In the genomic region with DNA sequence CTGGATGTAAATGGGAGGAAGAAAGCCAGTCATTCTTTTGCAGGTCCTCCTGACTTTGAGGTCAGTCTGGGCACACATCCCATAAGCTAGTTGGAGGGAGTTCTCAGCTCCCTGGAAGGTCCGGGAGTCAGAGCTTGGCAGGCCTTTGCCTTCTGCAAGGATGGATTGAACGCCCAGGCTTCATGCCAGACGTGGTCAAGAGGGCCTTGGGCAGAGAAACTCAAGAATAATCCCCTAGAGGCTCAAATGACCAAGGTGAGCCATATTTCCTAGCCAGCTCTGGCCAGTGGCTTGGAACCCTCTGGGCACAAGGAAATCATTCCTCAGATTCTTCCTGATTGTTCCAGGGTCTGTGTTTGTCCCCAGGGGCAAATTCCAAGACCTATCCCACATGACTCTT, we compare ENCODE assay signal across 9 mouse cellular contexts. TPM values are rescaled to one million over a fixed set of nuclear protein-coding genes. Genes with fewer than 3 reads are reported as not detected.
DNase-seq lines count a peak whose midpoint lies in the region; ATAC-seq and TF ChIP-seq lines count a peak whose summit lies in the region.
"Had no signal": no experiment of that assay in that cellular context is flagged by ENCODE, and none has a peak within 500 bp of the region (broad histone marks: within the 10 kb centered on the region; RNA-seq: fewer than 3 reads in every experiment).

No protein-coding gene starts in this region.

- TF ChIP-seq CTCF in G1E (IDR thresholded peaks at IDR 0.05; ENCODE audit: low read depth, low read length): no peak
- no peak for TF ChIP-seq CTCF in forebrain, postnatal 0 days (IDR thresholded peaks at IDR 0.05; ENCODE audit: low read depth)

- 51% methylated on average over 3 of the region's 3 CpGs for WGBS in forebrain, postnatal 0 days
- WGBS in liver, embryonic 11.5 days: 76% methylated on average over 3 of the region's 3 CpGs

- peaks cover 63% of the 10 kb centered on the region for H3K36me3 ChIP-seq in G1E (replicated peaks)
- H3K36me3 ChIP-seq in forebrain, postnatal 0 days (ENCODE audit: insufficient read depth): peaks cover 13% of the 10 kb centered on the region
- peaks cover 2% of the 10 kb centered on the region for H3K36me3 ChIP-seq in liver, embryonic 11.5 days (ENCODE audit: control insufficient read depth, insufficient read depth, low read length)

- DNase-seq in 3134 (ENCODE audit: extremely low read depth, insufficient read length, low spot score) (peak; percentile 81), G1E (ENCODE audit: low spot score) (no peak)
- DNase-seq in forebrain, postnatal 0 days: no peak
- DNase-seq in liver, embryonic 11.5 days (ENCODE audit: low spot score): no peak
- no peak for DNase-seq in spleen, postnatal 10 days (ENCODE audit: low spot score in 2 of 2)
- no peak for DNase-seq in lung, postnatal 14 days
- DNase-seq in adrenal gland, postnatal 4 days (ENCODE audit: low spot score in 2 of 2): no peak
- DNase-seq: right cerebral cortex, postnatal 4 days had no signal

- H3K9ac ChIP-seq in forebrain, postnatal 0 days: no peak overlapping the region; the same call in 1 of the 2 replicates
- H3K9ac ChIP-seq in liver, embryonic 11.5 days (ENCODE audit: low read depth, low read length): 0 out of 2 replicates have a peak overlapping the region, but pooled peaks have one; percentile 27

- H3K4me3 ChIP-seq in G1E (ENCODE audit: low read depth, low read length): peak overlapping the region; percentile 89; the same call in 1 of the 2 replicates
- H3K4me3 ChIP-seq in forebrain, postnatal 0 days (ENCODE audit: low read depth, low read length): no peak overlapping the region
- H3K4me3 ChIP-seq in liver, embryonic 11.5 days (ENCODE audit: low read depth, low read length): peak overlapping the region; percentile 75; the same call in 1 of the 2 replicates

- H3K4me1 ChIP-seq in G1E (ENCODE audit: insufficient read depth, low read depth, low read length): peaks cover 83% of the 10 kb centered on the region
- peaks cover 33% of the 10 kb centered on the region for H3K4me1 ChIP-seq in forebrain, postnatal 0 days (ENCODE audit: insufficient read depth)
- H3K4me1 ChIP-seq in liver, embryonic 11.5 days (replicated peaks; ENCODE audit: control insufficient read depth, insufficient read depth, low read length): peaks cover 32% of the 10 kb centered on the region

- peak overlapping the region; percentile 91 for H3K4me2 ChIP-seq in forebrain, postnatal 0 days (ENCODE audit: low read depth)
- H3K4me2 ChIP-seq in liver, embryonic 11.5 days: peak overlapping the region; percentile 69

- no peak overlapping the region for H3K27ac ChIP-seq in forebrain, postnatal 0 days (ENCODE audit: low read depth, low read length)
- H3K27ac ChIP-seq in liver, embryonic 11.5 days (ENCODE audit: low read depth, low read length): no peak overlapping the region

- no peaks in the 10 kb centered on the region for H3K9me3 ChIP-seq in G1E (replicated peaks)
- no peaks in the 10 kb centered on the region for H3K9me3 ChIP-seq in forebrain, postnatal 0 days (ENCODE audit: low read length)
- H3K9me3 ChIP-seq in liver, embryonic 11.5 days (ENCODE audit: control insufficient read depth, low read length): no peaks in the 10 kb centered on the region

- no peaks in the 10 kb centered on the region for H3K27me3 ChIP-seq in G1E (ENCODE audit: insufficient read depth, low read length)
- H3K27me3 ChIP-seq in forebrain, postnatal 0 days (ENCODE audit: insufficient read depth, low read length): no peaks in the 10 kb centered on the region
- H3K27me3 ChIP-seq in liver, embryonic 11.5 days (replicated peaks; ENCODE audit: control insufficient read depth, insufficient read depth, low read length): peaks cover 3% of the 10 kb centered on the region; the same call in 1 of the 2 replicates

- ATAC-seq in G1E (ENCODE audit: extremely low read depth, insufficient number of reproducible peaks, low FRiP score, poor library complexity, severe bottlenecking): no peak
- no peak for ATAC-seq in forebrain, postnatal 0 days
- no peak for ATAC-seq in liver, embryonic 11.5 days (replicated peaks; ENCODE audit: low FRiP score)
- ATAC-seq in activated CD4-positive, CD25-positive, alpha-beta regulatory T cell, adult 4 months: no peak

RNA-seq across cellular contexts. Expression of a gene that starts 2.4 kb away (rescaled TPM):
- total RNA-seq in G1E (2014; fragmentation: Nextera tagmentation) (13.6 and 22.0 TPM in 2 replicates), G1E (2017) (8.1 and 10.0 TPM in 2 replicates)
- polyA plus RNA-seq in G1E (2012): 51.5 and 52.8 TPM in 2 replicates
- 15.2 and 18.1 TPM in 2 replicates for total RNA-seq in forebrain, postnatal 0 days (2014; rRNA removed)
- polyA plus RNA-seq in forebrain, postnatal 0 days (2015; fragmentation: Nextera tagmentation; extraction: Ambion mirVana): 16.4 and 18.8 TPM in 2 replicates
- 9.6 and 10.3 TPM in 2 replicates for polyA plus RNA-seq in liver, embryonic 11.5 days (2014; fragmentation: Nextera tagmentation; extraction: Ambion mirVana)
- polyA plus RNA-seq in activated CD4-positive, CD25-positive, alpha-beta regulatory T cell, adult 4 months (2017; shearing (Covaris generic)): 10 to 100 TPM in 1 of 2 experiments, 1 to 10 TPM in 1; 5.5 to 12.4 TPM
- 10 to 100 TPM; 15.5 to 18.7 TPM for total RNA-seq in adrenal gland, postnatal 4 days (2021)

RNA-seq across cellular contexts. Expression of a gene that starts 7.4 kb away (rescaled TPM):
- total RNA-seq in G1E (2014; fragmentation: Nextera tagmentation) (35.9 and 47.0 TPM in 2 replicates), G1E (2017) (100 and 107 TPM in 2 replicates)
- 237 and 259 TPM in 2 replicates for polyA plus RNA-seq in G1E (2012)
- total RNA-seq in forebrain, postnatal 0 days (2014; rRNA removed): 108 and 127 TPM in 2 replicates
- polyA plus RNA-seq in forebrain, postnatal 0 days (2015; fragmentation: Nextera tagmentation; extraction: Ambion mirVana): 189 and 195 TPM in 2 replicates
- 233 and 237 TPM in 2 replicates for polyA plus RNA-seq in liver, embryonic 11.5 days (2014; fragmentation: Nextera tagmentation; extraction: Ambion mirVana)
- polyA plus RNA-seq in activated CD4-positive, CD25-positive, alpha-beta regulatory T cell, adult 4 months (2017; shearing (Covaris generic)): 100 to 1,000 TPM; 127 to 134 TPM
- 10 to 100 TPM; 56.0 to 56.8 TPM for total RNA-seq in adrenal gland, postnatal 4 days (2021)

RNA-seq across cellular contexts. Expression of a gene that starts 7.4 kb away (rescaled TPM):
- total RNA-seq in G1E (2014; fragmentation: Nextera tagmentation): 39.5 and 50.3 TPM in 2 replicates
- total RNA-seq in G1E (2017): 19.7 and 24.4 TPM in 2 replicates
- polyA plus RNA-seq in G1E (2012): 23.0 and 25.3 TPM in 2 replicates
- 30.2 and 37.9 TPM in 2 replicates for total RNA-seq in forebrain, postnatal 0 days (2014; rRNA removed)
- 90.7 and 108 TPM in 2 replicates for polyA plus RNA-seq in forebrain, postnatal 0 days (2015; fragmentation: Nextera tagmentation; extraction: Ambion mirVana)
- 74.7 and 77.6 TPM in 2 replicates for polyA plus RNA-seq in liver, embryonic 11.5 days (2014; fragmentation: Nextera tagmentation; extraction: Ambion mirVana)
- polyA plus RNA-seq in activated CD4-positive, CD25-positive, alpha-beta regulatory T cell, adult 4 months (2017; shearing (Covaris generic)): 10 to 100 TPM; 24.8 to 39.3 TPM
- total RNA-seq in adrenal gland, postnatal 4 days (2021): 100 to 1,000 TPM; 110 to 115 TPM

RNA-seq across cellular contexts. Expression of a gene that starts 9.6 kb away (rescaled TPM):
- total RNA-seq in G1E (2014; fragmentation: Nextera tagmentation): 13.7 and 14.6 TPM in 2 replicates
- total RNA-seq in G1E (2017): 15.5 and 17.1 TPM in 2 replicates
- 7.8 and 10.0 TPM in 2 replicates for polyA plus RNA-seq in G1E (2012)
- total RNA-seq in forebrain, postnatal 0 days (2014; rRNA removed): 29.2 and 42.5 TPM in 2 replicates
- 22.7 and 27.7 TPM in 2 replicates for polyA plus RNA-seq in forebrain, postnatal 0 days (2015; fragmentation: Nextera tagmentation; extraction: Ambion mirVana)
- 14.4 and 15.2 TPM in 2 replicates for polyA plus RNA-seq in liver, embryonic 11.5 days (2014; fragmentation: Nextera tagmentation; extraction: Ambion mirVana)
- 10 to 100 TPM; 10.8 to 13.0 TPM for polyA plus RNA-seq in activated CD4-positive, CD25-positive, alpha-beta regulatory T cell, adult 4 months (2017; shearing (Covaris generic))
- total RNA-seq in adrenal gland, postnatal 4 days (2021): 10 to 100 TPM; 28.9 to 38.5 TPM

RNA-seq across cellular contexts. Expression of a gene that starts 18.2 kb away (rescaled TPM):
- total RNA-seq in G1E (2014; fragmentation: Nextera tagmentation): 5.6 and 6.3 TPM in 2 replicates
- 2.6 and 4.2 TPM in 2 replicates for total RNA-seq in G1E (2017)
- 1.4 TPM in 1 of 2 replicates, not detected in the other for polyA plus RNA-seq in G1E (2012)
- 10.1 and 12.8 TPM in 2 replicates for total RNA-seq in forebrain, postnatal 0 days (2014; rRNA removed)
- polyA plus RNA-seq in forebrain, postnatal 0 days (2015; fragmentation: Nextera tagmentation; extraction: Ambion mirVana): 3.0 and 3.1 TPM in 2 replicates
- 6.3 and 6.8 TPM in 2 replicates for polyA plus RNA-seq in liver, embryonic 11.5 days (2014; fragmentation: Nextera tagmentation; extraction: Ambion mirVana)
- 1 to 10 TPM; 3.6 to 4.2 TPM for polyA plus RNA-seq in activated CD4-positive, CD25-positive, alpha-beta regulatory T cell, adult 4 months (2017; shearing (Covaris generic))
- total RNA-seq in adrenal gland, postnatal 4 days (2021): 1 to 10 TPM; 4.4 to 5.9 TPM
